Mouse (Mus musculus) heart, adult 11 months (tissue): ENCODE measurements around the gene Pde4b.

Experiments
- DNase-seq: peaks from one replicate; pipeline ENCODE4 v3.0.0; 2022

Pde4b gene

GRCm38 (mm10) chr4:102408938-102409337, 321.6 kb downstream of the Pde4b start:
- peak; percentile 94 for DNase-seq

GRCm38 (mm10) chr4:102413101-102413500, 325.8 kb downstream of the Pde4b start:
- DNase-seq, result peak; percentile 61

- DNase-seq, result peak; percentile 64
Observed at GRCm38 (mm10) chr4:102413794-102414193, 326.5 kb downstream of the Pde4b start.

GRCm38 (mm10) chr4:102414610-102415009, 327.3 kb downstream of the Pde4b start:
- no peak for DNase-seq

- DNase-seq, result peak; percentile 40
Observed at GRCm38 (mm10) chr4:102420794-102421397, 333.6 kb downstream of the Pde4b start.

- peak; percentile 88 for DNase-seq
Observed at GRCm38 (mm10) chr4:102421398-102421859, 334.1 kb downstream of the Pde4b start.

GRCm38 (mm10) chr4:102424104-102424503, 336.8 kb downstream of the Pde4b start:
- no peak for DNase-seq

GRCm38 (mm10) chr4:102425422-102425821, 338.1 kb downstream of the Pde4b start:
- DNase-seq, result no peak

GRCm38 (mm10) chr4:102429730-102430341, 342.5 kb downstream of the Pde4b start:
- no peak for DNase-seq

- no peak for DNase-seq
Observed at GRCm38 (mm10) chr4:102432040-102432782, 344.9 kb downstream of the Pde4b start.

- peak; percentile 91 for DNase-seq
Observed at GRCm38 (mm10) chr4:102439401-102440118, 352.2 kb downstream of the Pde4b start.

GRCm38 (mm10) chr4:102440119-102440481, 352.8 kb downstream of the Pde4b start:
- no peak for DNase-seq

GRCm38 (mm10) chr4:102443533-102443932, 356.2 kb downstream of the Pde4b start:
- no peak for DNase-seq

GRCm38 (mm10) chr4:102444501-102444900, 357.2 kb downstream of the Pde4b start:
- no peak for DNase-seq

- peak; percentile 96 for DNase-seq
Observed at GRCm38 (mm10) chr4:102446160-102446945, 359.0 kb downstream of the Pde4b start.

- DNase-seq, result no peak
Observed at GRCm38 (mm10) chr4:102456426-102456825, 369.1 kb downstream of the Pde4b start.

- no peak for DNase-seq
Observed at GRCm38 (mm10) chr4:102459216-102459999, 372.1 kb downstream of the Pde4b start.

GRCm38 (mm10) chr4:102478104-102478503, 390.8 kb downstream of the Pde4b start:
- DNase-seq, result no peak

GRCm38 (mm10) chr4:102478860-102479259, 391.5 kb downstream of the Pde4b start:
- no peak for DNase-seq

- peak; percentile 35 for DNase-seq
Observed at GRCm38 (mm10) chr4:102480830-102481484, 393.6 kb downstream of the Pde4b start.
